Mouse (Mus musculus): ENCODE data around the gene Dennd5a.

DNA sequence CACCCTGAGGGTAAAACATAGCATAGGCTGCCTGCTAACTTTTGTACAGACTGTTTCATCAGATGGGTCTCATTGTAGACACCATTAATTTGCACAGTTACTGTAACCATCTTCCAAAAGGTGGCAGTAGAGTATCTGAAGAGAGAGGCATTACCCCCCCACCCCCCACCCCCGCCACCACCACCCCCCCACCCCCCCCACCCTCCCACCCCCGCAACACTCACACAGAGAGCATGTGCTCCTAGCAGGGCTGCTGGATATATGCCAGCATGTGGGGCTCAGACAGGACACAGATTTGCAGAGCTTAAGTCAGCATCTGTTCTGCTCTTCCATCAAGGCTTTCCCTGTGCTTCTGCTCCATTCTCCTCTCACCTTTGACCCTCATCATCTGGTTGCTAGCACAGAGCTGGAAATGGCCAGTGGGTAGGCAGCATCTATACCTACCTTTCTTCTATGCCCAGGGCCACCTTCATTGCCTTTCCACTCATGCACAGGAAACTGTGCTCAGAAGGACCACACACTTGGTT, 8.7 kb upstream of the Dennd5a start:
- TF ChIP-seq CTCF (IDR thresholded peaks at IDR 0.05) (peak; percentile 49), EP300 (IDR thresholded peaks at IDR 0.05) (no peak)
